Mouse (Mus musculus) right cerebral cortex, adult 2 months (tissue): ENCODE results near the gene Heg1.
A peak's percentile ranks its signal among the peaks of the same experiment; 100 is the strongest.

Experiments used
- DNase-seq, 2 experiments: peaks; one replicate each; pipeline ENCODE4 v3.0.0; 2021 to 2022; ENCODE audit warnings: low spot score in 2 of 2

Gene Heg1

GRCm38 (mm10) chr16:33769848-33770247 lies 85.7 kb downstream of the Heg1 start:
- no peak for DNase-seq

GRCm38 (mm10) chr16:33770778-33771454 lies 86.7 kb downstream of the Heg1 start:
- DNase-seq, result no peak

- DNase-seq, result no peak
Measured at GRCm38 (mm10) chr16:33772809-33773208, 88.6 kb downstream of the Heg1 start.

DNA sequence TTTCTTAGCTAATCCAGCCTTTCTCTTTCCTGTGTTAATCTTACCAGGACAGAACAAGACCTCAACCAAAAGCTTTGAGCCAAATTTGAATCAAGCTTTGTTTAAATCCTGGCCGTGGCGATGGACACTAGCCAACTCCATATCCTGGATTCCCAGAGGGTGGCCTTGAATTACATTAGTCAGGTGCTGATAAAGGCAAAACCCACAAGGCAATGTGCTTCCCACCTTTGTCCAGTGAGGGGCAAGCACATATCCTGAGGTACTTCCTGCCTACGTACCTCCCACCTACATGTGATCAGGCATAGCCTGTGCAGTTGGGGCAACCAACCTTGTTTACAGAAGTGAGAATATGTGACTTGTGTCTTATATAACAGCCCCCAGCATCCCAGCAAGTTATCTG lies 90.8 kb downstream of the Heg1 start:
- DNase-seq, result no peak

GRCm38 (mm10) chr16:33775733-33776335 lies 91.7 kb downstream of the Heg1 start:
- DNase-seq, result no peak

DNA sequence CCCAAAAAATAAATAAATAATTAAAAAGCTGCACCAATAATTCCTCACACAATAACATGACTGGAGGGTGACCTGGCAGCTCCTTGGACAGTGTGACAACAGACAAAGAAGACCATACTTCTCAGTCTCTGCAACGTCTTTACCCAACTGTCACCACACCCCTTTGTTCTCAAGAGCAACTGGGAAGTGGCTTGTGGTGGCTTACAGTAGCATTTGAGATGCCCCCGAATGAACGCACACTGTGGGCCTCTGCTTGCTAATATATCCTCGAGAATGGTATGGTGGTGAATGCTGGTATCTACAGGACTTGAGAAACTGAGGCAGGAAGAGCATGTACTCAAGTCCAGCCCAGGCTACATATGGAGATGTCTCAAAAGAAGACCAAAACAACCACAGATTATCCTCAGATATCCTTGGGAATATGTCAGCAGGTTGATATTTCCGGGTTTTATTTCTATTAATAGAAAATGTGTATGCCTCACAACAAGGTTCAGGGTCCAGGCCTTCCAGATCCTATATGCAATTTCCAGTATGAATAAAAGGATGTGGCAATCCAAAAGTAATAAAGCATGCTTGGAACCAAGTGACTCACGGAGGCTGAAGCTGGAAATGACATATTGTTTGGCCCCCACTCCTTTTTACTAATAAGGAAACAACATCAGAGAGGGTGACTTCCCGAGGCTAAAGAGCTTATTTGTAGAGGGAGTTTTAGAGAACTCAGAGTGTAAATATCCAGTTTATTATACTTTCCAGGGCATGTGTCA lies 92.8 kb downstream of the Heg1 start:
- no peak for DNase-seq

DNA sequence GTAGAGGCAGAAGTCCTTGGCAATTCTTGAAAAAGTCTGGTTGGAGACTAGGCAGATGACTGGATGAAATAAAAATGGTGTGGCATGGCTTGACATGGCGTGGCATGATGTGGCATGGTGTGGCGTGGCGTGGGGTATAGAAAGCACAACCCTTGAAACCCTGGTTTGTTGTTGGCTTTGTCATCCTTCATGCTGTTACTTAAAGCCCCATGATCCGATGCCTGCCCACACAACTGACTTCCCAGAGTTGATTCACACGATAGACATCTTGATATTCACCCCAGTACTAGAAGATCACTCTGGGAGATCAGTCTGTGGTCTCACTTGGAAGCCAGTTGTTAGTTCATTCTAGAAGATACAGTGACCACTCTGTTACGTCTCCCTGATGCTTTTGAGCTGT lies 93.4 kb downstream of the Heg1 start:
- no peak for DNase-seq

GRCm38 (mm10) chr16:33781789-33782728 lies 97.9 kb downstream of the Heg1 start:
- DNase-seq, result no peak

DNA sequence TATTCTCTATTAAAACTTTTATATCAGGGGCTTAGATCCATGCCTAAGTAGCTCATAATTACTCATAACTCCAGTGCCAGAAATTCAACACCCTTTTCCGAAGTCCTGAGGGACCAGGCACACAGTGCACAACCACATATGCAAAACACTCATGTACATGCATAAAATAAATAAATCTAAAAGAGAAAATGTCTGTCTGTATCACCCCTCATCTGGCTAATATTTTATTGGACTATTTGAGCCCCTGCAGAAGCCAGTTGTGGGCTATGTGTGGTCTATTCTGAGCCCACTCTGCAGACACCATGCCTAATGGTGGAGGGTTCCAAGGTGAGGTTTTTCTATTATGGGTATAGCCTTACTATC lies 98.5 kb downstream of the Heg1 start:
- DNase-seq, result no peak

- no peak for DNase-seq
Measured at GRCm38 (mm10) chr16:33784547-33784946, 100.4 kb downstream of the Heg1 start.

GRCm38 (mm10) chr16:33785092-33785704 lies 101.0 kb downstream of the Heg1 start:
- DNase-seq, result no peak

GRCm38 (mm10) chr16:33786657-33787390 lies 102.7 kb downstream of the Heg1 start:
- no peak for DNase-seq

GRCm38 (mm10) chr16:33793846-33794791 lies 109.9 kb downstream of the Heg1 start, which contains the start of gene Muc13:
Gene Muc13 (plus strand): TSS chr16:33794037.
- no peak for DNase-seq

DNA sequence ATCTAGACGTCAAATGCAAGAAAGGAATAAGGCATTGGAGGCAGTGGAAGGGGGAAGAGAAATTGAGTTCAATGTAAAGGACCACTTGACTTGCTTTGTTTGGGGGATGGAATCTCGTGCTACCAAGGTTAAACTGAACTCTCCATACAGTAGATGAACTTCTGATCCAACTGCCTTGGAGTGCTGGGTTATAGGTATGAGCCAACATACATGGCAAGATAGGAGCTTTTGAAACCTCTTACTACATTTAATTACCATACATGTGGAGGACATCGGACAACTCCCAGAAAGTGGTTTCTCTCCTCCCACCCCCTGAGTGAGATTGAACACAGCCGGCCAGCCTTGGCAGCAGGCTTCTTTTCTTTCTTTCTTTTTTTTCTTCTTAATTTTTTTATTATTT lies 110.9 kb downstream of the Heg1 start:
- no peak for DNase-seq

GRCm38 (mm10) chr16:33795887-33796286 lies 111.7 kb downstream of the Heg1 start:
- DNase-seq, result no peak

DNA sequence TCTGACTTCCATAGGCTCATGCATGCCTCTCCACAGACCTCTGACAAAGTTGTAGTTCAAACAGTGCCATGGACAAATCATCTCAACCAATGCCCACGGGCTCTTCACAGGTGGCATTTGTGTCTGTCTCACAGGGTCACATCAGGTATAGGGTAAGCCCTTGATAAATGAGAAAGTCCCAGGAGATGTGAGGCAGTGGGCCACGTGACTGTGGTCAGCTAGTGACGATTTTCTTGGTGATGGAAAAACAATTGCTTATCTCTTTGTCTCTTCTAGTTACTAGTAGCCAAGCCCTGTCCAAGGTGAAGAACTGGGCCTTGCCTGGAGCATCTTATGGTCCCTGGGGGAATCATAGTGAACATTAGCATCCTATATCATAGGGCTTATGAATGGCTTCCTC lies 112.6 kb downstream of the Heg1 start:
- no peak for DNase-seq

DNA sequence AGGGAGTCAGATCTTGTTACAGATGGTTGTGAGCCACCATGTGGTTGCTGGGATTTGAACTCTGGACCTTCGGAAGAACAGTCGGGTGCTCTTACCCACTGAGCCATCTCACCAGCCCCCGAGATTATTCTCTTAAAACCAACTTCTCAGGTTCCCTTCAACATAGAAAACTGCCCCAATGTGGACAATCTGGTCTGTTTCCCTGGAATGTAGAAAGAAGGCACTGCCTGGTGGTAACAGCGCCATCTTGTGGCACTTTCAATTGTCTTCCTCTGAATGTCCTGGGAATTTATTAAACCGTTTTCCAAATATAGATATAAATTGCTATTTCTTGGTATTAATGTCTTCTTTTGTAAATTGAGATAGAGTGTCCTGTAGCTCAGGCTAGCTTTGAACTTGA lies 113.7 kb downstream of the Heg1 start:
- peak; percentile 63 to 66 for DNase-seq

DNA sequence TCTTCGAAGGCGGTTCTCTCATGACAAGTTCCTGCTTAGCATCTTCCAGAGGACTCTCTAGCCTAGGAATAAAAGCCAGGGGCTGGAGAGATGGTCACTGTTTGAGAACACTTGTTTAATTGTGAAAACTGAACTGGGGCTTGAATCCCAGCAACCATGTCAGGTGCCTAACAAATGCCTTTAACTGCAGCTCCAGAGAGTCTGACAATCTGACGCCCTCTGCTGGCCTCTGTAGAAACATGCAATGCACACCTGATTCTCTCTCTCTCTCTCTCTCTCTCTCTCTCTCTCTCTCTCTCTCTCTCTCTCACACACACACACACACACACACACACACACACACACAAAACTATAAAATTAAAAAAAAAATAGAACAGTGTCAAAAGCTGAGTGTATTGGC lies 125.8 kb downstream of the Heg1 start:
- DNase-seq, result no peak

DNA sequence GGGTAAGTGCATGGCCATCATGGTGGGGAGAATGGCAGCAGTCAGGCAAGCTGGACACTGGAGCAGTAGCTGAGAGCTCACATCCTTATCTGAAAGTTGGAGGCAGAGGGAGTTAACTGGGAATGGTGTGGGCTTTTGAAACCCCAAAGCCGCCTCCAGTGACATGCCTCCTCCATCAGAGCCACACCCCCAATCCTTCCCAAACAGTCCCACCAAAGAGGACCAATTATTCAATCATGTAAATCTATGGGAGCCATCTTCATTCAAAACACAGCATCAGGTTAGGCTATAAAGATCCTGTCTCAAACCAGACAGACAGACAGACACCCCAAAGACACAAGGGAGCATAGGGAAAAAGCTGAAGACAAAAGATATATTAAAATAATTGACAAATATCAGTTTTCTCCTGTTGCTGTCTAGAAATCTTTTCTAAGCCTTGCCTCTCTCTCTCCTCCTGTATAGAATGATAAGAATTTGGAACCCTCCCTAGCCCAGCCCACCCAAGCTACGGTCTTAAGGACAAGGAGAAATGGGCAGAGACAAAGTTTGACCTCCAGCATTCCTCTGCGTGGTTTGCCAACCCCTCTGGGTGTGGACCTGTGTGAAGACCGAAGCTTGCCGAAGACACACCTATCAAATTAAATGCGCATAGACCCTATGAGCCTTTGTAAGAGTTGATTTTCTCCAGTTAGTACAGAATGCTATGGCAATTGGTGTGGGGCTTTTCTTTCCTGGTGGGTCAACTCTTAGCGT lies 134.4 kb downstream of the Heg1 start:
- DNase-seq, result no peak
